Mouse (Mus musculus): Measurements from ENCODE around the gene Cracr2b.

DNA sequence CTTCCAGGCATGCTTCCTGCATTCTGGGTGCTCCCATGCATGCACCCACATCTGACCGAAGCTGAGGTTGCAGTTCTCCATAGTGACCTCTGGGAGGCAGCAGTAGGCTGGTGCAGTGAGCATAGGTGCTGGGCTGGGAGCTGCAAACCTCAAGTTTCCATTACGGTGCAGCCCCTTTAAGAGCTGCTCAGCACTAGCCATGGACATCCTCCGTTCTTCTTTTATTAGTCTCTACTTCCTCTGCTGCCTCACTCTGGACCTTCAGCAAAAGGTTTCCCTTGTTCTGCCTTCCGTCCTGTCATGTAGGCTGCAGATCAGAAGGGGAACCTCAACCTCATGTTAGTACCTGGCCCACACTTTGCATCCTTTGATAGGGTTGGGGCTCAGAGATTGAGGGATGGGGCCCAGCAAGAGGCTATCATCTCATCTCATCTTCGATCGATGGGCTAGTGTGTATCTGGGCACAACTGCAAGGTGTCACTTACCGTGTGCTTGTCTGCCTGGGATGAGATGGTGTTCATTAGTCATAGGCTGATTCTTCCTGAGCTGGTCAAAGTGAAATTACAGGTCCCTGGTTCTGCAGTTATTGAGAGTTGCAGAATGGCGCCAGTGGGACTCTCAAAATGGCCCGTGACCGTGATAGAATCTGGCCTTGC, 20.1 kb downstream of the Cracr2b start:
- TF ChIP-seq GATA1 (IDR thresholded peaks at IDR 0.05; ENCODE audit: low read length) (no peak), TAL1 (IDR thresholded peaks at IDR 0.05; ENCODE audit: low read length) (no peak)

Measured in erythroblast, embryonic 14.5 days (primary cell).